Mouse (Mus musculus) left cerebral cortex, postnatal 36 days (tissue): Measurements from ENCODE around the gene Sstr4. TPM values are rescaled to one million over a fixed set of nuclear protein-coding genes. Genes with fewer than 3 reads are reported as not detected.

Source experiments
- DNase-seq, 2 experiments: peaks; one replicate each; pipeline ENCODE4 v3.0.0; 2021 to 2022; ENCODE audit warnings: low spot score in 2 of 2, mixed read lengths in 1 of 2
- intact Hi-C: fragments of 180-260 bp; cut with DNase I; formaldehyde crosslinking; loops from one replicate; pipeline ENCODE4 v1.15.1; 2025
- total RNA-seq, 2 experiments: library from RNA; stranded (reverse); gene quantifications; 2 replicates each; pipeline ENCODE4 v1.2.3; 2021

The Sstr4 gene
- total RNA-seq, 2 experiments from 2014 or later = 36.1 to 37.9 TPM

DNA sequence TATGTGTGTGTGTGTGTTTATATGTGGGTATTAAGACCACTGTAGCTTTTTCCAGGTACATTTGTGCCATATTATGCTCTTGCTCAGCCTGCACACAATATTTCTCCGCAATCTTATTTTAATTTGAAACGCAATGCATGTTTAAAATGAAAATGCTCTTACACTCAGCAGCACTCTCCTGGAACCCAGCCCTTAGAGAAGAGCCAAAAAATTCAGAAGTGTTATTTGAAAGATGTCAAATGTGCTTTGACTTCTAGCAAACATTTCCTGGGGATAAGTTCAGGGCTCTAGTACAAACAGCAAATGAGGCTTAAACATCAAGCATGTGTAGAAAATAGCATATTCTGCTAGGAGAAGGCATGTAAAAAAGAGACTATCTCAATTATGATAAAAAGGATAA lies 24.6 kb downstream of the Sstr4 start:
- DNase-seq = no peak
- intact Hi-C loops = no loop called here

DNA sequence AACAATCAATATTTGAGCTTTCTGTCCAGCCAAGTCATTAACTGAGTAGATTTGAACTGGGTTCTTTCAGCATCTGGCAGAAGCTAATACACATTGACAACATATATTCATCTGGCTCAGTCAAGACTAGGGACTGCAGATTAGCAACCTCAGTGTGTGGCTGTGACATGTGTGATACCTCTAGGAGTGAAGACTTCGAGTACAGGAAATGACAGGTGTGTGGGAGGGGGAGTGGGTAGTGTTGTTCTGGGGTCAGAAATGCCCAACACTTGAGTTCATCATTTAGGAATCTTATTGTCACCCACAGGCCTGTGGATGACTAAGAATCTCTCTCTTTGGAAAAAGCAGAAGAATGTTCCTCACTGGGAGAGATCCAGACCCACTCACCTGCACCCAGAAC lies 26.0 kb downstream of the Sstr4 start:
- no peak for DNase-seq
- intact Hi-C loops = no loop called here

DNA sequence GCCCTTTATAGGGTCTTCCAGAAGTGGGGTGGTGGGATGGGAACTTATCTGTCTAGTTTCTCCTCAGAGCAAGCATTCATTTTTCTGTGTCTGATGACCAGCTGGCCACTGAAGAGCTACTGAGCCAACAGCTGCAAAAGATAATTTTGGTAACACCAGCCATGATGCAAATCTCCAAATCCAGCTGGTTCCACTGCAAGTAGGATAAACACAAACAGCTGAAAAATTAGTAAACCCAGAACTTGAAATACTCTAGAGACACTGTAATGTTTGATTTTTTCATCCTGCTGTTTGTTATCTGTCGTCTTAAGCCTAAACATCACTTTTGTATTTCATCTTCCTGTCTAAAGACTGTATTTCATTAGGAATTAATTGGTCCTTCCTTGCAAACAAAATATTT lies 26.6 kb downstream of the Sstr4 start:
- DNase-seq = no peak
- intact Hi-C loops = no loop called here

DNA sequence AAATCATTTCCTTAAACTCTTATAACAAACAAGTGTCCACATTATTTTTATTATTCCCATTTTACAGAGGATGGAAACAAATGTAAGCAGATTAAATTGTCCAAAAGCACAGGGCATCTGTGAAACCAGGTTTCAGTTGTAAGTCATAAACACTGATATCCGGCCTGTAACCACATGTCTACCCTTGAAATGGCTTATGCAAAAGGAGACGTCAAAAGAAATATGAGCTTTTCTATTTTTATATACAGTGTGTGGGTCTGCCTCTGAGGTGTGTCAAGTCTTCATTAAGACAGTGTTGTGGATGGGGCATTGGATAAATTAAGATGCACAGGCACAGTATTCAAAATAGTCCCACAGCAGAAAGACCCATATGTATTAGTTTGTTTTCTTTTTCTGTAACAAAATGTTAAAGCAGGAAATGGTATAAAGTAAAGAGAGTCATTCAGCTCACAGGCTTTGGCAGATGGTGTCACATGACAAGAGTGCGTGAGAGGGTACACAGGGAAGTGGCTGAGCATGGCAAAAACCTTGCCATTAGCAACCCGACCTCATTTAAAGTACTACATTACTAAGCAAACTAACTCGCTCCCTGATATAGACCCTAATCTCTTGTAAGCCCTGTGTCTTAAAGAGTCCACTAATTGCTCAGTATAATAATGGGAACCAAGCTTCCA lies 30.7 kb downstream of the Sstr4 start:
- intact Hi-C loops = no loop called here
- no peak for DNase-seq

DNA sequence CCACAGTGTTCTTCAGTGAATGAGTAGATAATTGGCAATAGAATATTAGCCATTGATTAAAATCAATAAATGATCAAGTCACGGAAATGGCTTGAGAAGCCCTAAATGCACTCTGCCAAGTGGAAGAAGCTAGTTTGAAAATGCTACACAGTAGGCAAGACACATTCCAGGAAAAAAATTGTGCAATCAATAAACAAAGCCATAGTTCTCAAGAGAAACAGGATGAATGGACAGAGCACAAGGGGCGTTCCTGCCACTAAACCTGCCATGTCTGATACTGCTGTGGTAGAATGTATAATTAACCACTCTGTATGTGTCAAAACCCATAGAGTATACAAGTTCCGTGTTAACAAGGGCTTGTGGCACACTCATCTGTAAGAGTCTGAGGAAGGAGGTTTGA lies 32.4 kb downstream of the Sstr4 start:
- DNase-seq = no peak
- intact Hi-C loops = no loop called here

DNA sequence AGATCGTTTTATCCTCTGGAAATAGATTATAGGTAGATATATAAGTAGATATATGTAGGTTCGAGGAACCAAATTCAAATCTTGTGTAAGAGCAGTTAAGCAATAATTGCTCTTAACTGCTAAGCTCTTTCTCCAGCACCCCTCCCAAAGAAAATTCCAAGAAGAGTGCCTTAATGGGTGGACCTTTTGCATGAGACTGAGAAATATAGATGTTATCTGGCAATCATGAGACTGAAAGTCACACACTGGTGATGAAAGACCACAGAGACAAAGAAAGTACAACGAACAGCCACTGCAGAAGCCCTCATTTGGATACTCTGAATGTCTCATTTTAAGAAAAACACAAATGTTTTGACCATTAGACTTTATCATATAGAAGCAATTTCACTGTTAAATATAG lies 33.4 kb downstream of the Sstr4 start:
- intact Hi-C loops = no loop called here
- DNase-seq = no peak

DNA sequence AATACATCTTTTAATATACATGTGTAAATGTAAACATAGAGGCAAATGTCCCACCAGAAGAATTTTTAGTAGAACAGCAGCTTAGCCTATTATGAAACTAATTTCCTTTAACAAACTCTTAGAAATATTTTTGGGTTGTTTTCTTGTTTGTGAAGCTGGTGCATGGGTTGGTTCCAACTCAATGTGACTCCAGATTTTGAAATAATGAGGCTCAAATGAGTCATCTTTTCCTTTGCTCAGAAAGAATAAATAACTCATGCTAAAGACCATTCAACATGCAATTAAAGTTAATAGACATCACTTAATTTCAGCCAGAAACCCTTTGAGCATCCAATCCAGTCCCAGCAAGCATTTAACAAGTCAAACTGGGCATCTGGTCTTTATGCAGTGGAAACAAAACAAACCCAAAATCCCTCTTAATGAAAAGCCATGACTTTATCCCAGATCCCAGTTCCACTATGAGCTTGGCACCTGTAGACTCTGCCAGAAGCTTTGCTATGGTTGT lies 33.9 kb downstream of the Sstr4 start:
- intact Hi-C loops = no loop called here
- DNase-seq = no peak

DNA sequence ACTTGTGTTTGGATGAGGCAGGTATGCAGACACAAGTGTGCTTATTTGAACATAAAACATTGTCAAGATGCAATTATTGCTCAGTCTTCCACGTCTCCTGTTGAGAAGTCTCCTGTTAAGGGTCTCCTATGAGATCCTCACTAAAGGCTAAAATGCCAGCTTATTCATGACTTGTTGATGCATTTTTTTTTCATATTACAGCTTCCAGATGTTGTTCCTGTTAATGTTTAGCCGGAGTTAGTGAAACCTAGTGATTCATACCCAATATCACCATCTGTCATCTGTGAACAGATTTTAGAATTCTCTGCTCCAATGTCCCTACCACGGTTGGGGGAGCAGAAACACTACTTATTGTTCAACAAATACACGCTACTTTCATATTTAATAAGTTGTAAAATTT lies 35.8 kb downstream of the Sstr4 start:
- DNase-seq = no peak
- intact Hi-C loops = no loop called here

DNA sequence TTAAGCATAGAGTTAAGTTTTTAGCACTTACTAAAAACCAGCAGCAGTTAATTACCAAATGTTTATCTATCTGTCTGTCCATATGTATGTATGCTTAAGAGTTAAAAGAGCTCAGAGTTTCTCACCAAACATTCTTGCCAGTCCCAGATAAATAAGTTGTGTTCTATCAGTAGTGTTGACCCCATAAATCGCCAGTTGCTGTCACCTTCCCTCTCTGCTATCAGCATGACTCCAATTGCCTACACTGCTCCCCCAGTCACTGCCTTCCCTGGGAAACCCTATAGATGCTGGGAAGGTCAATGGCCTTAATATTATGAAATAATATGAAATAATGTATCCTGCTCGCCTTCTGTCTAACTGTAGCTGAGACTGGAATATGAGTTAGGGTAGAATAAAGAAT lies 37.2 kb downstream of the Sstr4 start:
- intact Hi-C loops = no loop called here
- no peak for DNase-seq

DNA sequence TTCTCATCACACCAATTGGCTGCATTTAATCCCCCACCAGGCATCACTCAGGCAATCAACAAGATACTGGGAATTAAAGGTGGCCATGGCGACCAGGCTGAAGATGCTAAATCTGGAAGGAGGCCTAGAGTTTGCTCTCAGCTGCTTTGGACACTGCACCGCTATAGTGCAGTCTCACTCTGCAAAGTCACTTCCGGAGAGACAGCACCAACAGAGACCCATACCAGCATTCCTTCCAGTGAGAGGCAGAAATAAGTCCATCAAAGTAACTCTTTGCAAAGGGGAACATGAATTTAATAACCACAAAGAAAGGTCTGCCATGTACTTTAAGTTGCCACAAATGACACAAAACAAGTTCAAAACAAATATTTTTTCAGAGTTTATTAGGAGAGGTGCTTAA lies 41.1 kb downstream of the Sstr4 start:
- intact Hi-C loops = no loop called here

DNA sequence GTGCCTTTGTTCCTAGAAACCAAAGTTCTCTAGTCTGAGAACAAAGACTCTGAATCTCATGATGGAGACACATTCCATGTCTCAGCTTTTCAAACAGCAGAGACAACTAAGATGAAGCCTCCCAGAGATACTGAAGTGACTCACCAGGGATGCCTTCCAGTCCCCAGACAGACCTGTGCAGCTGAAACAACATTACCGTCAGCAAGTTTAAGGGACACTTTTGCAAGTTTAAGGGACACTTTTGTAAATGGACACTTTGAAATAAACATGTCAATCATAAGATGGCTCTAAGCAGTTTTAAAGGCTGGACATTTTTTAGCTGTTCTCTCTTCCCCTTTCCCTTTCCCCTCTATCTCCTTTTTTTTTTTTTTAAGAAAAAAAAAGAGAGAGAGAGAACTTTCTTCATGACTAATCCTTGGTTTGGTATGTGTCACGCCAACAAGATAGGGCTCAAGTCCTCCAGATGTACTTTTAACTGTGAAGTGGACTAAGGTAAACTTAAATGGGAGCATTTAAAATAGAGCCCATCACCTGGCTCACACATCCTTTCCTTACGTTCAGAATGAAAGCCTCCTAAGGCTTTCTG lies 44.6 kb downstream of the Sstr4 start:
- no peak for DNase-seq
- intact Hi-C loops = no loop called here

More for the DNA sequence above, 41.1 kb downstream of the Sstr4 start:
- no peak for DNase-seq

DNA sequence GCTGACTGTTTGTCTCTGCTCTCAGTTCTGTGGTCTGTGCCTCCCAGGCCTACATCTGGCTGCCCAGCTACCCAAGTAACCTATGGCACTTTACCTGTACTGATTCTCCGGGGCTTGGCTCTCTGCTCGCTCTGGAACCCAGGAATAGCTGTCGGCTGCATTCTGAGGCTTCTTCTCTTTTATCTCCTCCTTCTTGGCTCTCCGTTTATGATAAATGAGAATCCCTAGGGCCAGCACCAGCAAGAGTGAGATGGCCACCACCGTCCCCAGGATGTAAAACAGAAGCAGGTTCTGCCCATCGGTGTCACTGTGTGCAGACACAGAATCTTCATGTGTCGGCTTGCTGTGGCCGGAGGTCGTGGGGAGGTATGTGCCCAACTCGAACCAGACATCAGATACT lies 46.3 kb downstream of the Sstr4 start:
- intact Hi-C loops = no loop called here
- DNase-seq = no peak

DNA sequence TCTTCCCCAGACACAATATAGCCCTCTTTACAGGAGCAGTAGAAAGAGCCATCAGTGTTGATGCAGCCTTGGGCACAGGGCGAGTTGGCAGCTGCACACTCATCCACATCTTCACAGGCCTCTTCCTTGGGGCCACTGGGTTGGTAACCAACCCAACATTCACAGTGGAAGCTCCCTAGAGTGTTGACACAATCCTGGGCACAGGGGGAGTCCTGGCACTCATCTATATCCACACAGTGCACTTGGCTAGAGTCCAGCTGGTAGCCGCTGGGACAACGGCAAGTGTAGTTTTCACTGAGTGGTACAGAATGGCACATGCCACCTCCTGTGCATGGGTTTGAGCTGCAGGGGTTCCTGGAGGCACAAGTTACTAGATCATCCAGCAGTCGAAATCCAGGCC lies 47.0 kb downstream of the Sstr4 start:
- DNase-seq = no peak
- intact Hi-C loops = no loop called here

DNA sequence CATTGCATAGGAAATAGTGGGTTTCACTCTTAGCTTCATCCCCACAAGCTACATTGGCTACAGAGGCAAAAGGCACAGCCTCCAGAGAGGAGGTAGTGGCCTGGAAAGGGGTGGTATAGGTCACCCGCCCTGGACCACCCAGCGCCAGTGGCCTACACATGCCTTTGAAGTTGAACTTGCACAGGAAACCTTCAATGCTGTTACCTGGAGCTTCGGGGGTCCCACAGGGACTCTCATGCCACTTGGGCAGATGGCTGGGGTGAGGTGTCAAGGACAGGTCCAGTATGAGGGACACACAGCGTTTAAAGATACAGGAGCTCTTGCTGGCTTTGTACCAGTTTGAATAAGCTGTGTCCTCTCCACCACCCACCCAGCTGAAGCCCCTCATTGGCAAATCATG lies 47.6 kb downstream of the Sstr4 start:
- no peak for DNase-seq
- intact Hi-C loops = no loop called here

DNA sequence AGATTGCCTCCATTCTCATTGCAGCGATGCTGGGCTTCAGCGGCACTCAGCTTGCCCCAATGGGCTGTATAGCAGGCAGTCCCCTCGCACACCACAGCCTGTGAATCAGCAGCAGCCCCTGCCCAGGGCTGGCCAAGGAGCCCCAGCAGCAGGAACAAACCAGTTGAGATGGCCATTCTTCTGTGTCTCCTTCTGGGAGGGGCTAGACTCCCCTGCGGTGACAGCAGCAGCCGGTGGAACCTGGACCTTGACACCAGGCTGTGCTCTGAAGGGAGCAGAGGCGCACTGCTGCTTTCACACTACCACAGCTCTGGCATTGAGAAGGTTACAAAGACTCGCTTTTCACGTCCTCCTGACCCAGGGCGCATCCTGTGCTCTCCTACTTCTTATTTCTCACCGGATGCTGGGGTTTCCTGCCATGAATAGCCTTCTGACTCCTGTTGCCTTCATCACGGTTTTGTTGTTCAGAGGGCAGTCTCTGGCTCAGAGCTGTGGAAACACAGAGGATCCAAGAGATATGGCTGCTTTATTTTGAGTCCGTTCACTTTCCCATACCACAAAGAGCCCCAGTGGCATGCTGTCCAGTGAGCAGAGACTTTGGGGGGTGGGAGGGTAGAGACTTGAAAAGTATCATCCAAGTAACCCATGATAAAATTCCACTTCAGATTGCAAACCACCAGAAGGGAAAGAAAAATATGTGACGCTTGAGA lies 48.3 kb downstream of the Sstr4 start, which contains the start of gene Cd93:
TSS of gene Cd93 (minus strand) at position 315 of the 710 bp plus-strand sequence.
- intact Hi-C loops = no loop called here
- no peak for DNase-seq

DNA sequence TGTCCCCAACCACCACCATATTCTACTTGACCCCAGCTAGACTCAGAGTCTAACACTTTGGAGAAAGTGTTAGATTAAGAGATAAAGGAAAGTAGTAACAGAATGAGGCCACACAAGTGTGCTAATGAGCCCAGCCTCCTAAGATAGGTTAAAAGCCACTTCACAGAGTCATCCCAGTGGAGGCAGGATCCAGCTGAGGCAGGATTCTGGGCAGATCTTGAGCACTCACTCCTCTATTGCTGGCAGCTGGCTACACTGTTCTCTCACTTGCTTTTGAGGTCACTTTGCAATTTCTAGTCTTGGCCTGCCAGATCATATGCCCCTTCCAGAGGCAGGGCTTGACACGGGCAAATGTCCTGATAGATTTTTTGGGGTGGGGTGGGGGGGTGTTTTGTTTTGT lies 49.3 kb downstream of the Sstr4 start:
- intact Hi-C loops = no loop called here

DNA sequence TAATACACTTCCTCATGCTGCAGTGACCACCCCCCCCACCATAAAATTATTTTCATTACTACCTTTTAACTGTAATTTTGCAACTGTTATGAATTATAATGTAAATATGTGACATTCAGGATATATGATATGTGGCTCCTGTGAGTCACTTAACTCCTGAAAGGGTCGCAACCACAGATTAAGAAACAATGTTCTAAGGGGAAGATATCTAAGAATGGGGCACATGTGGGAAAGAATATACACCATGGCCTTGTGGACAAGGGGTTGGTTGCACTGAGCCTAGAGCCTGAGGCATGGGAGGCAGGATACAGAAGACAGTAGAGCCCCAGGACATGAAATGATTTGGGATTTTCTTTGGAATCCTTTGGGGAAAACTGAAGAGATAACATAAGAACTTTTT lies 50.5 kb downstream of the Sstr4 start:
- intact Hi-C loops = no loop called here
- DNase-seq = no peak

More for the DNA sequence above, 49.3 kb downstream of the Sstr4 start:
- no peak for DNase-seq
